Comparison of ENCODE assay signal across 19 mouse cellular contexts in genomic region chr8:125043394-125043793, GRCm38 (mm10). TPM values are rescaled to one million over a fixed set of nuclear protein-coding genes. Genes with fewer than 3 reads are reported as not detected.
DNase-seq lines count a peak whose midpoint lies in the region; ATAC-seq and TF ChIP-seq lines count a peak whose summit lies in the region.
"Had no signal": no experiment of that assay in that cellular context is flagged by ENCODE, and none has a peak within 500 bp of the region (broad histone marks: within the 10 kb centered on the region; RNA-seq: fewer than 3 reads in every experiment).

No protein-coding gene starts in this region.

- no peaks in the 10 kb centered on the region for H3K4me1 ChIP-seq in heart, postnatal 0 days (ENCODE audit: control insufficient read depth, insufficient read depth)
- peaks cover 23% of the 10 kb centered on the region for H3K4me1 ChIP-seq in embryonic facial prominence, embryonic 12.5 days
- peaks cover 34% of the 10 kb centered on the region for H3K4me1 ChIP-seq in limb, embryonic 10.5 days
- no peaks in the 10 kb centered on the region for H3K4me1 ChIP-seq in stomach, embryonic 14.5 days (ENCODE audit: control insufficient read depth, insufficient read depth, low read length)
- H3K4me1 ChIP-seq: forebrain, embryonic 13.5 days; stomach, embryonic 15.5 days had no signal

- H3K36me3 ChIP-seq in heart, postnatal 0 days (replicated peaks; ENCODE audit: control insufficient read depth, insufficient read depth, low read length): 0 out of 2 replicates have a peak, but pooled peaks cover 4% of the 10 kb centered on the region
- H3K36me3 ChIP-seq in embryonic facial prominence, embryonic 12.5 days: peaks cover 22% of the 10 kb centered on the region
- H3K36me3 ChIP-seq in limb, embryonic 10.5 days: peaks cover 25% of the 10 kb centered on the region
- H3K36me3 ChIP-seq in stomach, embryonic 14.5 days (ENCODE audit: control insufficient read depth, insufficient read depth, low read length): peaks cover 5% of the 10 kb centered on the region; the same call in 1 of the 2 replicates

- no peak overlapping the region for H3K9ac ChIP-seq in heart, postnatal 0 days (replicated peaks; ENCODE audit: low read depth, low read length)
- H3K9ac ChIP-seq in embryonic facial prominence, embryonic 12.5 days: peak overlapping the region; percentile 20; the same call in 1 of the 2 replicates
- no peak overlapping the region for H3K9ac ChIP-seq in stomach, embryonic 14.5 days (replicated peaks; ENCODE audit: low read depth, low read length)
- H3K9ac ChIP-seq: forebrain, embryonic 13.5 days; heart, embryonic 12.5 days; liver, postnatal 0 days; stomach, embryonic 15.5 days had no signal

- TF ChIP-seq EP300 in heart, postnatal 0 days (IDR thresholded peaks at IDR 0.05; ENCODE audit: low read depth): no peak

- H3K27me3 ChIP-seq in heart, postnatal 0 days (ENCODE audit: control insufficient read depth, insufficient read depth, low read length): no peaks in the 10 kb centered on the region
- H3K27me3 ChIP-seq in embryonic facial prominence, embryonic 12.5 days: no peaks in the 10 kb centered on the region
- H3K27me3 ChIP-seq in limb, embryonic 10.5 days (ENCODE audit: low read depth, poor library complexity, severe bottlenecking): no peaks in the 10 kb centered on the region
- H3K27me3 ChIP-seq in stomach, embryonic 14.5 days (ENCODE audit: control insufficient read depth, insufficient read depth, low read length): no peaks in the 10 kb centered on the region
- H3K27me3 ChIP-seq: forebrain, embryonic 13.5 days; heart, embryonic 12.5 days; stomach, embryonic 15.5 days had no signal

- H3K4me2 ChIP-seq in heart, postnatal 0 days (ENCODE audit: low read depth, low read length): no peak overlapping the region
- H3K4me2 ChIP-seq in embryonic facial prominence, embryonic 12.5 days (replicated peaks): no peak overlapping the region
- no peak overlapping the region for H3K4me2 ChIP-seq in stomach, embryonic 14.5 days (replicated peaks; ENCODE audit: low read depth, low read length)
- H3K4me2 ChIP-seq: forebrain, embryonic 13.5 days; heart, embryonic 12.5 days; stomach, embryonic 15.5 days had no signal

- peak overlapping the region; percentile 32; the same call in 1 of the 2 replicates for H3K27ac ChIP-seq in heart, postnatal 0 days (ENCODE audit: low read depth)
- peak overlapping the region; percentile 76 for H3K27ac ChIP-seq in embryonic facial prominence, embryonic 12.5 days
- H3K27ac ChIP-seq in limb, embryonic 10.5 days: peak overlapping the region; percentile 58; the same call in 1 of the 2 replicates
- peak overlapping the region; percentile 6; the same call in 1 of the 2 replicates for H3K27ac ChIP-seq in stomach, embryonic 14.5 days (ENCODE audit: low read length)
- H3K27ac ChIP-seq: forebrain, embryonic 13.5 days; stomach, embryonic 15.5 days had no signal

- no peaks in the 10 kb centered on the region for H3K9me3 ChIP-seq in heart, postnatal 0 days (replicated peaks; ENCODE audit: control insufficient read depth, low read length)
- no peaks in the 10 kb centered on the region for H3K9me3 ChIP-seq in embryonic facial prominence, embryonic 12.5 days
- H3K9me3 ChIP-seq in limb, embryonic 10.5 days (replicated peaks): no peaks in the 10 kb centered on the region
- H3K9me3 ChIP-seq in stomach, embryonic 14.5 days (ENCODE audit: control insufficient read depth, low read depth, low read length): peaks cover 5% of the 10 kb centered on the region; the same call in 1 of the 2 replicates
- H3K9me3 ChIP-seq: forebrain, embryonic 13.5 days; heart, embryonic 12.5 days; stomach, embryonic 15.5 days had no signal

- 64% methylated on average over 7 of the region's 7 CpGs for WGBS in heart, postnatal 0 days
- 42% methylated on average over 7 of the region's 7 CpGs for WGBS in embryonic facial prominence, embryonic 12.5 days
- 69% methylated on average over 7 of the region's 7 CpGs for WGBS in limb, embryonic 10.5 days
- 69% methylated on average over 7 of the region's 7 CpGs for WGBS in stomach, embryonic 14.5 days

- no peak for DNase-seq in heart, postnatal 0 days (ENCODE audit: low spot score)
- DNase-seq in heart, adult 9 months (ENCODE audit: low spot score in 2 of 2): no peak
- no peak for DNase-seq in limb, embryonic 10.5 days (ENCODE audit: low spot score)
- DNase-seq in left cerebral cortex, adult 8-10 months (ENCODE audit: low spot score in 2 of 2): no peak
- DNase-seq in urinary bladder, postnatal 36 days (ENCODE audit: low spot score in 2 of 2): no peak
- DNase-seq: adrenal gland, adult 2 months; cerebellum, adult 9-10 months; gastrocnemius, postnatal 36 days; kidney, adult 18-20 months; kidney, postnatal 14 days; liver, postnatal 0 days; lung, postnatal 4 days; right cerebral cortex, postnatal 25 days had no signal

- ATAC-seq in heart, postnatal 0 days (ENCODE audit: insufficient read depth, low read depth): no peak; the same call in 1 of the 2 replicates
- ATAC-seq in embryonic facial prominence, embryonic 12.5 days (ENCODE audit: insufficient number of reproducible peaks, insufficient read depth, low FRiP score, low TSS enrichment): no peak
- no peak for ATAC-seq in stomach, embryonic 14.5 days (ENCODE audit: insufficient number of reproducible peaks, insufficient read depth, low FRiP score, low read depth)
- ATAC-seq: forebrain, embryonic 13.5 days; liver, postnatal 0 days; midbrain, embryonic 16.5 days had no signal

- H3K4me3 ChIP-seq in heart, postnatal 0 days (ENCODE audit: low read depth, low read length): no peak overlapping the region
- no peak overlapping the region for H3K4me3 ChIP-seq in embryonic facial prominence, embryonic 12.5 days
- H3K4me3 ChIP-seq in limb, embryonic 10.5 days: no peak overlapping the region
- no peak overlapping the region for H3K4me3 ChIP-seq in stomach, embryonic 14.5 days (ENCODE audit: low read depth, low read length)
- H3K4me3 ChIP-seq: forebrain, embryonic 13.5 days; heart, embryonic 12.5 days; stomach, embryonic 15.5 days had no signal

- TF ChIP-seq CTCF in heart, postnatal 0 days (IDR thresholded peaks at IDR 0.05; ENCODE audit: low read depth): no peak

RNA-seq across cellular contexts. Expression of gene Disc1, which starts 10.6 kb away (rescaled TPM):
- total RNA-seq in heart, postnatal 0 days (2014; rRNA removed; ENCODE audit: low replicate concordance): 4.0 and 5.2 TPM in 2 replicates
- polyA plus RNA-seq in heart, postnatal 0 days (2015; fragmentation: Nextera tagmentation; extraction: Ambion mirVana): 1.2 and 1.3 TPM in 2 replicates
- polyA plus RNA-seq in embryonic facial prominence, embryonic 12.5 days (2016; fragmentation: Nextera tagmentation; extraction: Ambion mirVana): 2.9 and 3.1 TPM in 2 replicates
- 1.3 and 1.5 TPM in 2 replicates for polyA plus RNA-seq in limb, embryonic 10.5 days (2016; fragmentation: Nextera tagmentation; extraction: Ambion mirVana)
- 1.9 and 3.0 TPM in 2 replicates for polyA plus RNA-seq in stomach, embryonic 14.5 days (2014; fragmentation: Nextera tagmentation; extraction: Ambion mirVana)
- total RNA-seq in left cerebral cortex, adult 8-10 months (2022): 1 to 10 TPM; 1.1 to 2.5 (median 1.9) TPM

RNA-seq across cellular contexts. Expression of gene Tsnax, which starts 30.6 kb away (rescaled TPM):
- 35.7 and 48.3 TPM in 2 replicates for total RNA-seq in heart, postnatal 0 days (2014; rRNA removed; ENCODE audit: low replicate concordance)
- 71.5 and 76.6 TPM in 2 replicates for polyA plus RNA-seq in heart, postnatal 0 days (2015; fragmentation: Nextera tagmentation; extraction: Ambion mirVana)
- 138 and 140 TPM in 2 replicates for polyA plus RNA-seq in embryonic facial prominence, embryonic 12.5 days (2016; fragmentation: Nextera tagmentation; extraction: Ambion mirVana)
- polyA plus RNA-seq in limb, embryonic 10.5 days (2016; fragmentation: Nextera tagmentation; extraction: Ambion mirVana): 134 and 141 TPM in 2 replicates
- polyA plus RNA-seq in stomach, embryonic 14.5 days (2014; fragmentation: Nextera tagmentation; extraction: Ambion mirVana): 128 and 132 TPM in 2 replicates
- total RNA-seq in left cerebral cortex, adult 8-10 months (2022): 100 to 1,000 TPM; 160 to 172 (median 167) TPM

Comparison
In these comparisons a context has a peak if more than half of its experiments do, and no peak if none do; other contexts are left out.
1. H3K27ac ChIP-seq: peak in every context shown above with its lines; median percentile 76 in embryonic facial prominence, embryonic 12.5 days; 58 in limb, embryonic 10.5 days; 32 in heart, postnatal 0 days; 6 in stomach, embryonic 14.5 days.